Mouse (Mus musculus) left cerebral cortex, adult 9 months (tissue): ENCODE results near the gene Zswim8.
A peak's percentile ranks its signal among the peaks of the same experiment; 100 is the strongest.
"Not testable (repeated sequence)": the region's sequence is repeated elsewhere in the genome, so short reads cannot be mapped to it uniquely, and the experiment has no call there.

ENCODE experiments used
- DNase-seq, 2 experiments: peaks; one replicate each; pipeline ENCODE4 v3.0.0; 2022; ENCODE audit warnings: low spot score in 2 of 2

Gene Zswim8

DNA sequence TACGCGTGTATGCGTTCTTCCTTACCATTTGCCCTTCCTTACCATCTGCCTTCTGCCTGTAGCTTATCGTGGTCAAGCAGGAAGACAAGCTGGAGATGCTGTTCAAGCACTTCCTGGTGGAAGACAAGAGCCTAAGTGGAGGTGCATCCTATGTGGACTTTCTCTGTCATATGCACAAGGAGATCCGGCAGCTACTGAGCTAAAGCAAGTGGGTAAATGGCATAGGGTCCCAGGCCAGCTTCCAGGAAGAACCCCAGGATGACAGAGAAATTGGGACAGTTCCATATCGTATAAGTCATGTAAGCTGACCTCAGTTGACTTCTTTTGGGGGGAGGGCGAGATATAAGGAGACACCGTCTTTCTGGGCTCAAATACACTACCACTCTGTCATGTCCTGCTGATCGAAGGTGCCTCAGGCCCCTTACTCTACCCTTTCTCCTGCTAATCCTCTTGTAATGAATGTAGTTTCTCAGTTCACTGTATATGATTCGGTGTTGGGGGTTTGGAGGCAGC, 13.7 kb upstream of the Zswim8 start:
- DNase-seq = no peak

DNA sequence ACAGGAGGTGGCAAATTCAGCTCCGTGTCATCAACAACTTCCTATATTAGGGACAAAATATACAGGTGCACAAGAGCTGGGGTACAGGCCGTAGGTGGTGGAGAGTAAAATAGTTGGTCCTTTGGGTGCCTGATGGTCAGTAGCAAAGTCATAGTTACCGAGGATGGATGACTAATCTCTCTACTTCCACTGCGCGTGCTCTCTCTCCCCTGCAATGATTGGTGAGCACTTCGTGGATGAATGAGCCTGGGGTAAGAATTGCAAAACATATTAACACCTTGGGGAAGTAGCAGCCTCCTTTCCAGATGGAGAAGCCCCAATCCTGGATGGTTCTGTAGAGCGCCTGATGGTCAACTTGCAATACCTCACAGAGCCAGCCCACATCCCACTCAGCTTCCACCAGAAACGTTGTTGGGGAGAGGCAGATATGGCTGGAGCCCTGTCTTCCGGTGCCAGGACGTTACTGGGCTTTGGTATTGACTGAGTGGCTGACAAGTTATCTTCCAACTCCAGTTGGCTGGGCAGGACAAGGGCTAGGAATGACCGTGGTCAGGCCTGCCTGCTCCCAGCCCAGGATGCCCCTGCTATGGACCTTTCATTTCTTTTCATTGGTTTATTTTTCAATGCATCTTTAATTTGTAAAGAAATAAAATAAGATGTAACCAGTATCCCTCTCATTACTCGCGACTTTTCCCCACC, 13.0 kb upstream of the Zswim8 start:
- peak in 1 of 2 experiments; percentile 46 for DNase-seq

DNA sequence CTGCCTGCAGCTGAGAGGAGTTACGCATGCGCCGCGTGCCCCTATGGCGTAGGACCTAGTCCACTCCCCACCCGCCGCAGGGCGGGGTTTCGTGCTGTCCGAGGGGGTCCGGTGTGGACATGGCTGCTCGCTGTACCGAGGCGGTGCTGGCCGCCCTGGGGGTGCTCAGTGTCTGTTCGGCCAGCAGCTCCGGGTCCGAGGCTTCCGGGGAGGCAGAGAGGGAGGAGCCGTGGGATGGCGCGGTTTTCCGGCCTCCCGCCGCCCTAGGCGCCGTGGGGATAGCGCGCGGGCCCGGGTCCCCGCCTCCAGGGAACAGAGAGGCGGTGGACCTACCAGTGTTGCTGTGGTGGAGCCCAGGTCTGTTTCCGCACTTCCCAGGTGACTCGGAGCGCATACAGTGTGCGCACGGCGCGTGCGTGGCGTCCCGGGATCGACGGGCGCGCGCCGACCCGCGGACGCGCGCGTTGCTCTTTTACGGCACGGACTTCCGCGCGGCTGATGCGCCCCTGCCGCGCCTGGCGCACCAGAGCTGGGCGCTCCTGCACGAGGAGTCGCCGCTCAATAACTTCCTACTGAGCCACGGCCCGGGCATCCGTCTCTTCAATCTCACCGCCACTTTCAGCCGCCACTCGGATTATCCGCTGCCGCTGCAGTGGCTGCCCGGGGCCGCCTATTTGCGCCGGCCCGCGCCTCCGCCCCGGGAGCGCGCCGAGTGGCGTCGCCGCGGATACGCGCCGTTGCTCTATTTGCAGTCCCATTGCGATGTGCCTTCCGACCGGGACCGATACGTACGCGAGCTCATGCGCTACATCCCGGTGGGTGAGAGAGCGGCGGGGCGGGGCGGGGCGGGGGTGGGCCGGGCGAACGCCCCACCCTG, 12.2 kb upstream of the Zswim8 start, which contains the start of gene Fut11:
Gene Fut11, plus strand, starts transcription at position 85 of the 877 bp plus-strand sequence.
- peak; percentile 70 to 84 for DNase-seq

DNA sequence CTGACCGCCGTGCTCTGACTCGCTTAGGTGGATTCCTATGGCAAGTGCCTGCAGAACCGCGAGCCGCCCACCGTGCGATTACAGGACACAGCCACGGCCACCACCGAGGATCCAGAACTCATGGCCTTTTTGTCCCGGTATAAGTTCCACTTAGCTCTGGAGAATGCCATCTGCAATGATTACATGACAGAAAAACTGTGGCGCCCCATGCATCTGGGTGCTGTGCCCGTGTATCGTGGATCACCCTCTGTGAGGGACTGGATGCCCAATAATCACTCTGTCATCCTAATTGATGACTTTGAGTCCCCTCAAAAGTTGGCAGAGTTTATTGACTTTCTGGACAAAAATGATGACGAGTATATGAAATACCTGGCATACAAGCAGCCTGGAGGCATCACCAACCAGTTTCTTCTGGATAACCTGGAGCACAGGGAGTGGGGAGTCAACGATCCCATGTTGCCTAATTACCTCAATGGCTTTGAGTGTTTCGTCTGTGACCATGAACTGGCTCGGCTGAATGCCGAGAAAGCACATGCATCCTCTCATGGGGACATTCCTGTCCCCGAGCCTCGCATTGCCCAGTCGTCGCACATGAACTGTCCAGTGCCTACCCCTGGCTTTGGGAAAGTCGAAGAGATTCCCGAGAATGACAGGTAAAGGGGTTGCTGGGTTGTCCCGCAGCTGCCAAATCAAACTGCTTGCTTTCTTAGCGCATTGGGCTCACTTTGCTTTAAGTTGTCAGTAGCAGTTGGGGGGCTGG, 11.4 kb upstream of the Zswim8 start:
- DNase-seq = no peak

DNA sequence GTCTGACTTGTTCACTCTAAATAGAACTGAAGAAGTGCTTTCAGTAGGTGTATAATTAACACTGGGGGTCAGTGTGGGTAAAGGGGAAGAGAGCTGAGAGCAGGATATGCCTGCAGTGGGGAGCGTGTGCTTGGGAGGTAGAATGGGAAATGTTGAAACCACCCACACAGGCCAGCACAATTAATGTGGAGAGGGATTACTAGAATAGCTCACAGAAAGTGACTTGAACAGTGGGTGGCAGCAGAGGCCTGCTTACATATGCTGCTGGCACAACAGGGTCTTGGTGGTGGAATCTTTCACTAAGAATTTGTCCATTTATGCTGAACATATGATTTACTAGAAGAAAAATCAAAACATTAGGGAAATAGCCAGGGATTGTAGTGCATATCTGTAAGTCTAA, 10.4 kb upstream of the Zswim8 start:
- peak in 1 of 2 experiments; percentile 72 for DNase-seq

DNA sequence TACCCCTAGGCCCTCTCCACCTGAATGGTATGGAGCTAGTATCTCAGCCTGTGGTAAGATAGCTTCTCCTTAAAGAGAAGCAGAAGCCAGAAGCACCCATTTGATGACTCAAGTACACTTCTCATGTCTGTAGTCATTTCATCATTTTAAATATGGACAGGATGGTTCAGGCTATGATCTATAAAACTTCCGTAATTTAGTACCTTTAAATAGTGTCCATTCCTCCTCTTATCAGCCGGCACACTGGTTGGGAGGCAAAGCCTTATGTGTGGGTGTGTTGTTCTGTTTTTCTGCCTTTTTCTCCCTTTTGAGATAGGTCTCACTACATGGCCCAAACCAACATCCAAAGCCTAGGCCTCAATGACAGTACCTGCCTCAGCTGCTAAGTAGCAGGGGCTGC, 8.8 kb upstream of the Zswim8 start:
- DNase-seq = no peak

DNA sequence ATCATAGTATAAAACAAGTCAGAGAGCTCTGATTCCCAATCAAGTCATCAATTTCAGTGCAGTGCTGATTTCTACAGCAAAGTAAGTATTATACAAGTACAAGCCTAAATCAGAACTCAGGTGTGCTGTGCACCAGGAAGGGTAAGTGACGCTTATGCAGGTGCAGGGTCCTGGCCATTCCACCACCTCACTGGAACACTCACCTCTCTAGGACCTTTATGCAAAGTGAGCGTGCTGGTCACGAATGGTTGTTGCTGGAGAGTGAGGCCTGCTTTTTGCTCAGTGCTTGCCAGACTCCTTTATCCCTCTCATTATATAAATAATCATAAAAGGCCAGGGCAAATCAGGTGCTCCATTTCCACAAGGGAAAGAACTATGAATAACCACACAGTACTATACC, 7.0 kb upstream of the Zswim8 start:
- no peak for DNase-seq

DNA sequence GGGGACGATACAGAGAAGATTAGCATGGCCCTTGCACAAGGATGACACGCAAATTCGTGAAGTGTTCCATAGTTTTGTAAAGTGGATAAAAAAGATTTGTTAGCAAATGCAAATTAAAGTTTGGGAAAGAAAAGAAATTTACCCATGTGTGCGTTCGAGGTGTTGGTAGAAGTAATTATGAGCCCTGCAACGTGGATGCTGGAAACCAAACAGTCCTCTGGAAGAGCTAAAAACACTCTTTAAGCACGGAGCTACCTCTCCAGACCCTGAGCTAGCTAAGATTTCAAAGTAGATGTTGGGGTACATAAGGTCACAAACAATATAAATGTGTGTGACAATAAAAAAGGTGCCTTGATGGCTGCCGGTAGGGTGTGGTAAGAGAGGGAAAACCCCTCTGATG, 5.8 kb upstream of the Zswim8 start:
- no peak for DNase-seq

DNA sequence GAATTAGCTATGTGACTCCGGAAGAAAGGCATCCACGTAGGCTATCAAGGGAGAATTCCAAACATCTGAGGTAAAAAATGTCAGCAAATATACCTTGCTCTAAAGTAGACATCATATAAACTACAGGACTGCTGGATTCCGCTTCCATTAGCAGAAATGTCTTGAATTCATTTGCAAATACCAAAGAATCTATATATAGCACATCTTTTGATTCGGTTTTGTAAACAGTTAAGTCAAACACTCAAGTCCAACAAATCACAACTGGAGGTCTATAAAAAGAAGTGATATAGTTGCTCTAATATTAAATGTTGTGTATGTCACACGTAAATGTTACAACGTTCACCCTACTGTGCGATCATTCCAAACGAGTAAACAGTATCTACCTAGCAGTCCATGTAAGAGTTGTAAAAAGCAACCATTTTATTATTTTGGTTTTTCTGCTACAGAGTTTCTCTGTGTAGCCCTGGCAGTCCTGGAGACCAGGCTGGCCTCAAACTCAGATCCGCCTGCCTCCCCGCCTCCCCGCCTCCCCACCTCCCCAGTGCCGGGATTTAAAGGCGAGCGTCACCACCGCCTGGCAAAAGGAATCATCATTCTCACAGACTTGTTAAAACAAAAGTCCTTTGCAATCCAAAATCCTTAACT, 5.1 kb upstream of the Zswim8 start:
- no peak for DNase-seq

DNA sequence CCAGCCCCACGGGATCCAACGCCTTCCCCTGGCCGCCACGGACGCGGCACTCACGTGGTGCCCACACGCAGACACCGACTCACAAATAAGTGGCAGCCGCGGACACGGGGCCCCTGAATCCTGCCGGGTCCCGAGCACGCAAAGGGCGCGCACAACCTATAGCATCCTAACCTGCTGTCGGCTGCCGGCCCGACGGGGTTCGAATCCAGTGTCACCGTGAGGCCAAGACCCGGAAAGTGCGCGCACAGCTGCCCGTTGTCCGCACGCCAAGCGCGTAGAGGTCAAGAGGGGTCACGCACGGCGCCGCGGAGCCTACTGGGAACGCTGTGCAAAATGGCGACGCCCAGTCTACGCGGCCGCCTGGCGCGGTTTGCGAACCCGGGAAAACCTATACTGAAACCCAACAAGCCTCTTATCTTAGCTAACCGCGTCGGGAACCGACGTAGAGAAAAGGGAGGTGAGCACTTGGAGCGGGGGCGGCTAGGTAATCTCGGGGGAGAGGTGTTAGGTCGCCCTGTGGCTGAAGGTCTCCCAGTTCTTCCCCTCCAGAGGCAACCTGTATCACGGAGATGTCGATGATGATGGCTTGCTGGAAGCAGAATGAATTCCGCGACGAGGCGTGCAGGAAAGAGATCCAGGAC, 4.5 kb upstream of the Zswim8 start, which contains the start of gene Chchd1:
Gene Chchd1, plus strand, starts transcription at position 266 of the 641 bp plus-strand sequence.
- peak in 1 of 2 experiments; percentile 92 for DNase-seq

DNA sequence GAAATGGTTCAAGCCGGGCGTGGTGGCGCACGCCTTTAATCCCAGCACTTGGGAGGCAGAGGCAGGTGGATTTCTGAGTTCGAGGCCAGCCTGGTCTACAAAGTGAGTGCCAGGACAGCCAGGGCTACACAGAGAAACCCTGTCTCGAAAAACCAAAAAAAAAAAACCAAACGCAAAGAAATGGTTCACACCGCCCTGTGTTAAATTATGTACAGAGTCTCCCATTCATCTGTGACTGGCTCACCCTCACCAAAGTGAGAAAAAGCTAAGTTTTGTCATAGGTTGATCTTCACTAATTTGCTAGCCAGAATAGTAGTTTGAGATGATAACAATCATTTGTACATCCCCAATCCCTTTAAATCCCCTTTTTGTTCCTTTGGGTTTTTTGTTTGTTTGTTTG, 3.9 kb upstream of the Zswim8 start:
- not testable (repeated sequence) for DNase-seq

DNA sequence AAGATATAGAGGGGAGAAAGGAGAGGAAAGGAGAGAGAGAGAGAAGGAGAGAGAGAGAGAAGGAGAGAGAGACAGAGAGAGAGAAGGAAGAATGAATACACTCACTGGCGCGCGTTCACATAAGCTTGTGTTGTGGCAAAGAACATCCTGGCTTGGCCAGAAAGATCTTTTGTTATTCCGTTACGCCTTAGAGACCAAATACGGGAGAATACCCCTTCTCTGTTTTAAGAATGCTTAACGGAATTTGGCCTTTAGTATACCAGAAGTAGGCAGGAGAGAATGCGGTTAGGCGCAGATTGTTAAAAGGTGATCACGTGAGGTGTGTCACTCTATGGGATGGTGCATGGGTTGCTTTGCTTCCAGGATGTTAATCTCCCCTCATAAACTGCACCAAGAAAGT, 887 bp downstream of the Zswim8 start:
- DNase-seq = no peak

DNA sequence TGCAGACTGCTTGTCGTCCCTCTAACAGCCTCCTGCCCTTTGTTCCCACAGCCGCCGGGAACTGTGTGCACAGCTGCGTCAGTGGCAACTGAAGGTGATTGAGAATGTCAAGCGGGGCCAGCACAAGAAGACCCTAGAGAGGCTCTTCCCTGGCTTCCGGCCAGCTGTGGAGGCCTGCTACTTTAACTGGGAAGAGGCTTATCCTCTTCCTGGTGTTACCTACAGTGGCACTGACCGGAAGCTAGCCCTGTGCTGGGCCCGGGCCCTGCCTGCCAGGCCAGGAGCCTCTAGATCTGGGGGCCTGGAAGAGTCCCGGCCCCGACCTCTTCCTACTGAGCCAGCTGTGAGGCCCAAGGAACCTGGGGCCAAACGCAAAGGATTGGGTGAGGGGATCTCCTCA, 6.5 kb downstream of the Zswim8 start:
- no peak for DNase-seq

DNA sequence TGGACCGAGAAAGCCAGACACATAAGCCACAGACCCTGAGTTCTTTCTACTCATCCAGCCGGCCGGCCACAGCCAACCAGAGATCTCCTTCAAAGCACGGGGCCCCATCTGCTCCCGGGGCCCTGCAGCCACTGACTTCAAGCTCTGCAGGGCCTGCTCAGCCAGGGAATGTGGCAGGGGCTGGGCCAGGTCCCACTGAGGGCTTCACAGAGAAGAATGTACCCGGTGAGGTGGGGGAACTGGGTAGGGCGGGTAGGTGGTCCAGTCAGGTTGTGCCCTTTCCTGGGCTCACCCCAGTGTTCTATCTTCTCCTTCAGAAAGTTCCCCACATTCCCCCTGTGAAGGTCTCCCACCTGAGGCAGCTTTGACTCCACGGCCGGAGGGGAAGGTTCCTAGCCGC, 11.1 kb downstream of the Zswim8 start:
- DNase-seq = no peak

DNA sequence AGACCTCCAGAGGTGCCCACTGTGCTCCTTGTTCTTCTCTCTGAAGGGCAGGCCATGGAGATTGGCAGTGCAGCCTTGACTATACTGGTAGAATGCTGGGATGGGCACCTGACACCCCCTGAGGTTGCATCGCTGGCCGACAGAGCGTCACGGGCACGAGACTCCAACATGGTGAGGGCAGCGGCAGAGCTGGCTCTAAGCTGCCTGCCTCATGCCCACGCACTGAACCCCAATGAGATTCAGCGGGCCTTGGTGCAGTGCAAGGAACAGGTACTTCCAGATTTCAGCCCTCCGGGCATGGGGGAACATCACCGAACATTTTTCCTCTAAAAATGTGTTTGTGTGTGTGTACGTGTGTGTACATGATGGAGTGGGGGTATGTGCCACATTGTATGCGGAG, 12.4 kb downstream of the Zswim8 start:
- DNase-seq = no peak

DNA sequence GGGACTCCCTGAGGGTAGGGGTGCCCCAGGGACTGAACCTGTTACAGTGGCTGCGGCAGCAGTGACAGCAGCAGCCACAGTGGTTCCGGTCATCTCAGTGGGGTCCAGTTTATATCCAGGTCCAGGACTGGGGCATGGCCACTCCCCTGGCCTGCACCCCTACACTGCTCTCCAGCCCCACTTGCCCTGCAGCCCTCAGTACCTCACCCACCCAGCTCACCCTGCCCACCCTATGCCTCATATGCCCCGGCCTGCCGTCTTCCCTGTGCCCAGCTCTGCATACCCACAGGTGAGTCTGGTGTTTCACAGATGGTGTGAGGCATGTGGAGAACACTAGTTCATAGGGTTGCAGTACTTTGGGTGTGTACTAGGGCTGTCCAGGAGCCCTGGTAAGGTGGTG, 14.0 kb downstream of the Zswim8 start:
- no peak for DNase-seq

DNA sequence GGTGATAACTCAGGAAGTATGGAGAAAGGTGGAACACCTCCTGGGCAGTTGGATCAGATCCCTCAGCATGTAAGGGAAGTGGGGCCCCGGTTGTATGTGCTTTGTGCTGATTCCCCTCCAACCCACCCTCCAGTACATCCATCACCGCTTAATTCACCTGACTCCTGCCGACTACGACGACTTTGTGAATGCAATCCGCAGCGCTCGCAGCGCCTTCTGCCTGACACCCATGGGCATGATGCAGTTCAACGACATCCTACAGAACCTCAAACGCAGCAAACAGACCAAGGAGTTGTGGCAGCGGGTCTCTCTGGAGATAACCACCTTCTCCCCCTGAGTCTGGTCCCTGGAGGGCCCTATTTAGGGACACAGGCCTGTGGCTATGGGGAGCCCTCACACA, 15.7 kb downstream of the Zswim8 start:
- no peak for DNase-seq

DNA sequence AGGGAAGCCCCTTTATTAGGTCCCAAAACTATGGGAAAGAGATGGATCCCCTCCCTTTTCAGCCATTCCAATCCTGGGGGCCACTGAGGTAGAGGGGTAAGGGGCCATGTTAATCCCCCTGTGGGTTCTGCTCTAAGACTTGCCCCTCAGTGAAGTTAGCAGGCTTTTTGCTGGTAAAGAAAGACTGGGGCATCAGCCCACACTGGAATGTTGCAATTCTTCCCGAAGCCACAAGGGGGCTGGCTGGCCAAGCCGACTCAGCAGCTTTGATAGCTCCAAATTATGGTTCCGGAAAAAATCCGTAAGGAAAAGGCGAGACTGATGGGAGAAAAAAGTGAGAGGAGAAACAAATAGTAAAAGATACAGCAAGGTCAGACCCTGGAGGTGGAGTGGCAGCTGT, 16.7 kb downstream of the Zswim8 start:
- peak in 1 of 2 experiments; percentile 69 for DNase-seq

DNA sequence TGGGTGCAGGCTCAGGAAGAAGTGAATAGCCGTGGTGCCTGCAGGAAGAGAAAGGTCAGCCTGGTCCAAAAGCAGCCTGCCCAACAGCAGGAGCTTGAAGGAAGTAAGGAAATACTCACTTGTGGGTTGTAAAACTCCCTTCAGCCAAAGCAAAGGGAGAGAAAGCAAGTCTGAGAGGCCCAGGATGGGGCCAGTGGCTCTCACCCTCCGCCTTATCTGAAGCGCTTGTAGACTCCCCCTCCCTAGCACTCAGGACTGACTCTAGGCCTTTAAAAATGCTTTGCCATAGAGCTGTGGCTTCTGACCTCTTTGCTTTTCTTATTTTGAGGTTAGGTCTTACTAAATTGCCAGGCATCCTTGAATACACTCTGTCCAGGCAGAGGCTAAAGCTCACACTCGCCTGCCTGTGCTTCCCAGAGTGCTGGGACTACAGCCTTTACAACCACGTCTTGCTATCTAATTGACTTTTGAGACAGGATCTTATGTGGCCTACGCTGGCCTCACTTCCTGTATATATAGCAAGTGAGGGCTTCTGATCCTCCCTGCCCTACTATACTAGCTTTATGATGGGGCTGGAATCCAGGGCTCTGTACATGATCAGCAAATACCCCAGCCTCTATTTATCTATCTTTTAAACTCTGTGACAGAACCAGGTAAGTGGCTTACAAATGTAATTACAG, 18.4 kb downstream of the Zswim8 start:
- DNase-seq = no peak

DNA sequence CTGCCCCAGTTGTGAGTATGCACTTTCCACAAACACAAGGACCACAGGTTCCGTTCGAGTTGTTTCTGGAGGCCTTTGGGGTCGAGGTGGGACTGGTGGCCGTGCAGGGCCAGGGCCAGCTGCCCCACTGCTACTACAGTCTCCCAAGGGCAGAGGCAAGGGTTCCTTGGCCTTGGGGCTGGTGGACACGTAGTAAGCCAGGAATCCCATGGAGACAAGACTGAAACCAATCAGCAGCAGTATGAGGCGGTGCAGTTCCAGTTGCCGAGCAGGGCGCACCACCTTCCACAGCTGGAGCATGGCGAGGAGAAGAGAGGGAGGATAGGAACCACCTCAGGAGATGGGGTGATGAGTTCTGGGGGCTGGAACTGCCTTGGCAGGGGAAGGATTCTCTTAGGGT, 22.5 kb downstream of the Zswim8 start:
- no peak for DNase-seq
